Mouse (Mus musculus) limb, embryonic 11.5 days (tissue): ENCODE results near the gene Trim11. TPM values are rescaled to one million over a fixed set of nuclear protein-coding genes. Genes with fewer than 3 reads are reported as not detected.
A peak's percentile ranks its signal among the peaks of the same experiment; 100 is the strongest.

Source experiments
- ATAC-seq: fragments of 200-750 bp; cut with Nextera tagmentation; 2 replicates; pipeline ENCODE4 v1.8.0; 2017; ENCODE audit warnings: low read depth; ENCODE audit not compliant: insufficient number of reproducible peaks, low FRiP score, low TSS enrichment
- DNase-seq: peaks from one replicate; pipeline ENCODE4 v3.0.0-alpha.2; 2015; ENCODE audit warnings: low spot score
- H3K27ac ChIP-seq: fragments of 300-500 bp; sonication (generic); replicated peaks from 2 replicates; pipeline ENCODE4 v1.5.1; 2014; ENCODE audit warnings: low read depth, mild to moderate bottlenecking, low read length
- H3K27me3 ChIP-seq: fragments of 300-500 bp; sonication (generic); 2 replicates; pipeline ENCODE4 v1.6.1; 2014; ENCODE audit warnings: mild to moderate bottlenecking, low read length, mixed read lengths; ENCODE audit not compliant: control insufficient read depth, insufficient read depth
- H3K36me3 ChIP-seq: fragments of 300-500 bp; sonication (generic); 2 replicates; pipeline ENCODE4 v1.6.1; 2014; ENCODE audit warnings: mild to moderate bottlenecking, low read length, moderate library complexity, mixed read lengths; ENCODE audit not compliant: control insufficient read depth, insufficient read depth
- H3K4me1 ChIP-seq: fragments of 300-500 bp; sonication (generic); 2 replicates; pipeline ENCODE4 v1.6.1; 2014; ENCODE audit warnings: low read length, mixed read lengths; ENCODE audit not compliant: control insufficient read depth, insufficient read depth
- H3K4me2 ChIP-seq: fragments of 300-500 bp; sonication (generic); 2 replicates; pipeline ENCODE4 v1.6.1; 2014; ENCODE audit warnings: low read depth, mild to moderate bottlenecking, moderate library complexity; ENCODE audit not compliant: severe bottlenecking
- H3K4me3 ChIP-seq: fragments of 300-500 bp; sonication (generic); 2 replicates; pipeline ENCODE4 v1.5.1; 2014; ENCODE audit warnings: low read depth, low read length
- H3K9ac ChIP-seq: fragments of 300-500 bp; sonication (generic); 2 replicates; pipeline ENCODE4 v1.6.1; 2014; ENCODE audit warnings: mild to moderate bottlenecking, low read length
- H3K9me3 ChIP-seq: fragments of 300-500 bp; sonication (generic); 2 replicates; pipeline ENCODE4 v1.6.1; 2016; ENCODE audit warnings: low read length; ENCODE audit not compliant: control insufficient read depth
- WGBS: fragments of 180-500 bp; shearing (Covaris S2); extraction: QIAGEN DNeasy Blood & Tissue Kit; methylation state at CpG from one replicate; pipeline ENCODE4 v1.1.7; 2014; 5-methylcytosine and 5-hydroxymethylcytosine counted together
- polyA plus RNA-seq: library from polyadenylated mRNA; unstranded; fragments of >200 nt; fragmentation: Nextera tagmentation; extraction: Ambion mirVana; gene quantifications from 2 replicates; pipeline ENCODE4 v1.2.1, GENCODE M21; 2014

Trim11 gene
- 19.0 and 20.5 TPM in 2 replicates for polyA plus RNA-seq

DNA sequence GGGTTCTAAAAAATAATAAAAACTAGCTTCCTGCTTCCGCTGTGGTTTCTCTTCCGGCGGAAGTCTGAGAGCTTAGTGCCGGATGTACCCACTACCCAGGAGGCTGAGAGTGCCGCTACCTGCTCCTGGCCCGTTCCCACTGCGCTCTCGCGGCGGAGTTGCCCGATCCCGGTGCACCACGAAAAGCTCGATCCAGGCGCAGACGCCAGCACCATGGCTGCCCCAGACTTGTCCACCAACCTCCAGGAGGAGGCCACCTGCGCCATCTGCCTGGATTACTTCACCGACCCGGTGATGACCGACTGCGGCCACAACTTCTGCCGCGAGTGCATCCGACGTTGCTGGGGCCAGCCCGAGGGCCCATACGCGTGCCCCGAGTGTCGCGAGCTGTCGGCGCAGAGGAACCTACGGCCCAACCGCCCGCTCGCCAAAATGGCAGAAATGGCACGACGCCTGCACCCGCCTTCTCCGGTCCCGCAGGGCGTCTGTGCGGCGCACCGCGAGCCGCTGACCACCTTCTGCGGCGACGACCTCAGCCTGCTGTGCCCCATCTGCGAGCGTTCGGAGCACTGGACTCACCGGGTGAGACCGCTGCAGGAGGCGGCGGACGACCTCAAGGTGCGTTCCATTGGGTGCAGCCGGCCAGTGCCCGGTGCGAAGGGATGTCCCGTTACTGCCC is at the start of gene Trim11:
Trim11 (plus strand) TSS at position 67 of the 679 bp plus-strand sequence.
- Histone ChIP-seq H3K9ac (peak within 1 kb of the TSS; percentile 90), H3K27me3 (no peaks in the 10 kb centered on the region), H3K4me2 (peak within 1 kb of the TSS; percentile 95), H3K4me1 (peaks cover 16% of the 10 kb centered on the region), H3K4me3 (peak within 1 kb of the TSS; percentile 99), H3K9me3 (no peaks in the 10 kb centered on the region), H3K36me3 (peaks cover 6% of the 10 kb centered on the region; the same call in 1 of the 2 replicates), H3K27ac (peak within 1 kb of the TSS; percentile 59)
- ATAC-seq (peak; percentile 67), DNase-seq (peak; percentile 83)
- WGBS, result under 1% methylated on average over 64 of the region's 64 CpGs

- H3K4me2 ChIP-seq, result no peak overlapping the region
- 73% methylated on average over 4 of the region's 4 CpGs for WGBS
- ATAC-seq (no peak), DNase-seq (no peak)
- no peak overlapping the region for H3K4me3 ChIP-seq
- no peaks in the 10 kb centered on the region for H3K9me3 ChIP-seq
- H3K9ac ChIP-seq, result no peak overlapping the region
- H3K27me3 ChIP-seq, result no peaks in the 10 kb centered on the region
- no peaks in the 10 kb centered on the region for H3K4me1 ChIP-seq
- H3K27ac ChIP-seq, result no peak overlapping the region
- peaks cover 16% of the 10 kb centered on the region for H3K36me3 ChIP-seq
Observed at GRCm38 (mm10) chr11:58929055-58929454, 48.8 kb upstream of the Trim11 start.

GRCm38 (mm10) chr11:58929641-58930040 is 48.3 kb upstream of the Trim11 start:
- WGBS, result 50% methylated on average over 3 of the region's 3 CpGs
- Histone ChIP-seq H3K27me3 (no peaks in the 10 kb centered on the region), H3K4me1 (no peaks in the 10 kb centered on the region), H3K27ac (no peak overlapping the region), H3K4me3 (no peak overlapping the region), H3K9ac (no peak overlapping the region), H3K9me3 (no peaks in the 10 kb centered on the region), H3K36me3 (peaks cover 16% of the 10 kb centered on the region), H3K4me2 (no peak overlapping the region)
- ATAC-seq (no peak), DNase-seq (no peak)

DNA sequence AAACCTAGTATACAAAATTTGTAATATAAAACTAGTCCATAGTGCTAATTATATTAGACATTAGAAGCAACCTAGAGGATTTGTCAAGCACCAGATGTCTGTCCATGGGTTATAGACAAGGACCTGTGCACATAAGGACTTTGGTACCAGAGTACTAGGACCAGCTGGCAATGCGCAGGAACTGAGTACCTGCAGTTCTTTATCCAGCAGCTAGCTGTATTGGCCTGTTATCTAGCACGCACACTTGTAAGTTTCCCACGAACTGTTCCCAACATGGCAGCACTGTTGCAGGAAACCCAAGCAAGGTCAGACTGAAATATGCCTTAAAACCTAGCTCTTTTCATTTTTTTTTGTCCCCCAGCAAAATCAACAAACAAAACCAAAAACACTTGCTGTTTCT is 47.6 kb upstream of the Trim11 start:
- Histone ChIP-seq H3K36me3 (peaks cover 16% of the 10 kb centered on the region), H3K4me1 (no peaks in the 10 kb centered on the region), H3K27me3 (no peaks in the 10 kb centered on the region), H3K9ac (no peak overlapping the region), H3K4me3 (no peak overlapping the region), H3K9me3 (no peaks in the 10 kb centered on the region), H3K27ac (no peak overlapping the region), H3K4me2 (no peak overlapping the region)
- DNase-seq (no peak), ATAC-seq (no peak)
- WGBS, result 91% methylated on average over 3 of the region's 3 CpGs

GRCm38 (mm10) chr11:58931576-58931975 is 46.3 kb upstream of the Trim11 start:
- Histone ChIP-seq H3K27ac (no peak overlapping the region), H3K27me3 (no peaks in the 10 kb centered on the region), H3K4me3 (no peak overlapping the region), H3K36me3 (peaks cover 16% of the 10 kb centered on the region), H3K4me1 (no peaks in the 10 kb centered on the region), H3K9ac (no peak overlapping the region), H3K4me2 (no peak overlapping the region), H3K9me3 (no peaks in the 10 kb centered on the region)
- DNase-seq (no peak), ATAC-seq (no peak)
- 82% methylated on average over 4 of the region's 4 CpGs for WGBS

- Histone ChIP-seq H3K4me1 (peaks cover 6% of the 10 kb centered on the region), H3K36me3 (peaks cover 3% of the 10 kb centered on the region; the same call in 1 of the 2 replicates), H3K4me3 (peak overlapping the region; percentile 89), H3K9ac (peak overlapping the region; percentile 89), H3K27ac (no peak overlapping the region), H3K4me2 (peak overlapping the region; percentile 92), H3K27me3 (no peaks in the 10 kb centered on the region), H3K9me3 (no peaks in the 10 kb centered on the region)
- DNase-seq, result peak; percentile 43
- WGBS, result 2% methylated on average over 13 of the region's 13 CpGs
- no peak; the same call in 1 of the 2 replicates for ATAC-seq
Observed at GRCm38 (mm10) chr11:58937909-58938308, 40.0 kb upstream of the Trim11 start.

GRCm38 (mm10) chr11:58938322-58939087 is 39.4 kb upstream of the Trim11 start, which contains the start of gene Rnf187:
Gene Rnf187, minus strand, starts transcription at chr11:58938916.
- peak; percentile 92 for ATAC-seq
- WGBS, result under 1% methylated on average over 90 of the region's 95 CpGs
- peak; percentile 96 for DNase-seq
- Histone ChIP-seq H3K9ac (peak within 1 kb of the TSS; percentile 89), H3K4me1 (peaks cover 6% of the 10 kb centered on the region), H3K4me3 (peak within 1 kb of the TSS; percentile 89), H3K4me2 (peak within 1 kb of the TSS; percentile 92), H3K27ac (peak within 1 kb of the TSS; percentile 72), H3K27me3 (no peaks in the 10 kb centered on the region), H3K9me3 (no peaks in the 10 kb centered on the region), H3K36me3 (peaks cover 3% of the 10 kb centered on the region; the same call in 1 of the 2 replicates)

GRCm38 (mm10) chr11:58939088-58939439 is 38.8 kb upstream of the Trim11 start:
- H3K9me3 ChIP-seq, result no peaks in the 10 kb centered on the region
- no peaks in the 10 kb centered on the region; the same call in 1 of the 2 replicates for H3K36me3 ChIP-seq
- peak overlapping the region; percentile 89; the same call in 1 of the 2 replicates for H3K4me3 ChIP-seq
- H3K27ac ChIP-seq, result no peak overlapping the region
- peak overlapping the region; percentile 43 for H3K4me2 ChIP-seq
- no peak overlapping the region for H3K9ac ChIP-seq
- DNase-seq (no peak), ATAC-seq (no peak)
- H3K4me1 ChIP-seq, result peaks cover 6% of the 10 kb centered on the region
- 20% methylated on average over 6 of the region's 6 CpGs for WGBS
- H3K27me3 ChIP-seq, result no peaks in the 10 kb centered on the region
